Mouse (Mus musculus) kidney, embryonic 14.5 days (tissue): ENCODE data around the gene Pacs2. TPM values are rescaled to one million over a fixed set of nuclear protein-coding genes. Genes with fewer than 3 reads are reported as not detected.
A peak's percentile ranks its signal among the peaks of the same experiment; 100 is the strongest.

Experiments used
- ATAC-seq: fragments of 200-750 bp; cut with Nextera tagmentation; 2 replicates; pipeline ENCODE4 v1.8.0; 2017; ENCODE audit warnings: moderate number of reproducible peaks, mild to moderate bottlenecking, moderate TSS enrichment, moderate library complexity; ENCODE audit not compliant: low FRiP score, low TSS enrichment
- H3K27ac ChIP-seq: fragments of 300-500 bp; sonication (generic); 2 replicates; pipeline ENCODE4 v1.5.1; 2014; ENCODE audit warnings: low read depth, mild to moderate bottlenecking, low read length, moderate library complexity, mixed read lengths
- H3K27me3 ChIP-seq: fragments of 300-500 bp; sonication (generic); 2 replicates; pipeline ENCODE4 v1.6.1; 2014; ENCODE audit warnings: mild to moderate bottlenecking, low read length; ENCODE audit not compliant: control insufficient read depth, insufficient read depth
- H3K36me3 ChIP-seq: fragments of 300-500 bp; sonication (generic); 2 replicates; pipeline ENCODE4 v1.6.1; 2014; ENCODE audit warnings: low read length, mixed read lengths; ENCODE audit not compliant: control insufficient read depth, insufficient read depth
- H3K4me1 ChIP-seq: fragments of 300-500 bp; sonication (generic); 2 replicates; pipeline ENCODE4 v1.6.1; 2014; ENCODE audit warnings: low read length, mixed read lengths; ENCODE audit not compliant: control insufficient read depth, insufficient read depth
- H3K4me2 ChIP-seq: fragments of 300-500 bp; sonication (generic); replicated peaks from 2 replicates; pipeline ENCODE4 v1.6.1; 2014; ENCODE audit warnings: low read depth, mild to moderate bottlenecking, low read length
- H3K4me3 ChIP-seq: fragments of 300-500 bp; sonication (generic); 2 replicates; pipeline ENCODE4 v1.5.1; 2014; ENCODE audit warnings: mild to moderate bottlenecking, low read length
- H3K9ac ChIP-seq: fragments of 300-500 bp; sonication (generic); 2 replicates; pipeline ENCODE4 v1.6.1; 2014; ENCODE audit warnings: low read depth, mild to moderate bottlenecking, low read length, moderate library complexity
- H3K9me3 ChIP-seq: fragments of 300-500 bp; sonication (generic); 2 replicates; pipeline ENCODE4 v1.6.1; 2016; ENCODE audit warnings: low read length; ENCODE audit not compliant: control insufficient read depth
- WGBS: fragments of 180-500 bp; shearing (Covaris S2); extraction: QIAGEN DNeasy Blood & Tissue Kit; methylation state at CpG from one replicate; pipeline ENCODE4 v1.1.7; 2014; 5-methylcytosine and 5-hydroxymethylcytosine counted together
- polyA plus RNA-seq: library from polyadenylated mRNA; unstranded; fragments of >200 nt; fragmentation: Nextera tagmentation; extraction: Ambion mirVana; gene quantifications from 2 replicates; pipeline ENCODE4 v1.2.1, GENCODE M21; 2014

Pacs2 gene
- polyA plus RNA-seq, 1 experiment from 2014 or later: 14.6 TPM

- no peak overlapping the region for H3K9ac ChIP-seq
- no peak overlapping the region for H3K4me3 ChIP-seq
- no peak for ATAC-seq
- no peak overlapping the region for H3K4me2 ChIP-seq
- no peaks in the 10 kb centered on the region for H3K9me3 ChIP-seq
- no peaks in the 10 kb centered on the region for H3K4me1 ChIP-seq
- WGBS: 86% methylated on average over 9 of the region's 9 CpGs
- H3K27me3 ChIP-seq: no peaks in the 10 kb centered on the region
- no peak overlapping the region for H3K27ac ChIP-seq
- H3K36me3 ChIP-seq: peaks cover 65% of the 10 kb centered on the region
Observed at GRCm38 (mm10) chr12:113061606-113062005, 47.3 kb downstream of the Pacs2 start.

GRCm38 (mm10) chr12:113062201-113062600 is 47.9 kb downstream of the Pacs2 start:
- Histone ChIP-seq H3K36me3 (peaks cover 62% of the 10 kb centered on the region), H3K27me3 (no peaks in the 10 kb centered on the region), H3K4me3 (no peak overlapping the region), H3K9ac (no peak overlapping the region), H3K27ac (no peak overlapping the region), H3K4me1 (no peaks in the 10 kb centered on the region), H3K4me2 (no peak overlapping the region), H3K9me3 (no peaks in the 10 kb centered on the region)
- WGBS: 87% methylated on average over 10 of the region's 10 CpGs
- no peak for ATAC-seq

GRCm38 (mm10) chr12:113063700-113064099 is 49.4 kb downstream of the Pacs2 start:
- Histone ChIP-seq H3K27ac (no peak overlapping the region), H3K27me3 (no peaks in the 10 kb centered on the region), H3K9ac (no peak overlapping the region), H3K4me3 (no peak overlapping the region), H3K4me2 (no peak overlapping the region), H3K36me3 (peaks cover 61% of the 10 kb centered on the region), H3K4me1 (no peaks in the 10 kb centered on the region), H3K9me3 (no peaks in the 10 kb centered on the region)
- 94% methylated on average over 7 of the region's 7 CpGs for WGBS
- ATAC-seq: no peak

GRCm38 (mm10) chr12:113068002-113068401 is 53.7 kb downstream of the Pacs2 start:
- Histone ChIP-seq H3K36me3 (peaks cover 46% of the 10 kb centered on the region), H3K4me2 (no peak overlapping the region), H3K9ac (no peak overlapping the region), H3K9me3 (no peaks in the 10 kb centered on the region), H3K4me1 (no peaks in the 10 kb centered on the region), H3K4me3 (no peak overlapping the region), H3K27me3 (no peaks in the 10 kb centered on the region), H3K27ac (no peak overlapping the region)
- no peak for ATAC-seq
- WGBS: 90% methylated on average over 7 of the region's 7 CpGs

GRCm38 (mm10) chr12:113069389-113069788 is 55.1 kb downstream of the Pacs2 start:
- no peak for ATAC-seq
- no peaks in the 10 kb centered on the region for H3K9me3 ChIP-seq
- no peaks in the 10 kb centered on the region for H3K27me3 ChIP-seq
- WGBS: 95% methylated on average over 6 of the region's 6 CpGs
- no peak overlapping the region for H3K9ac ChIP-seq
- no peak overlapping the region for H3K4me2 ChIP-seq
- H3K4me3 ChIP-seq: no peak overlapping the region
- no peak overlapping the region for H3K27ac ChIP-seq
- H3K36me3 ChIP-seq: peaks cover 39% of the 10 kb centered on the region
- H3K4me1 ChIP-seq: peaks cover 7% of the 10 kb centered on the region

GRCm38 (mm10) chr12:113071321-113071720 is 57.0 kb downstream of the Pacs2 start:
- Histone ChIP-seq H3K4me2 (no peak overlapping the region), H3K4me3 (no peak overlapping the region), H3K9me3 (no peaks in the 10 kb centered on the region), H3K36me3 (peaks cover 37% of the 10 kb centered on the region), H3K9ac (no peak overlapping the region), H3K4me1 (peaks cover 17% of the 10 kb centered on the region), H3K27me3 (no peaks in the 10 kb centered on the region), H3K27ac (no peak overlapping the region)
- ATAC-seq: no peak
- WGBS: 84% methylated on average over 6 of the region's 6 CpGs

GRCm38 (mm10) chr12:113071827-113072226 is 57.5 kb downstream of the Pacs2 start:
- H3K4me2 ChIP-seq: no peak overlapping the region
- H3K27ac ChIP-seq: no peak overlapping the region
- no peak overlapping the region for H3K4me3 ChIP-seq
- H3K27me3 ChIP-seq: no peaks in the 10 kb centered on the region
- ATAC-seq: no peak
- peaks cover 33% of the 10 kb centered on the region for H3K36me3 ChIP-seq
- WGBS: 79% methylated on average over 6 of the region's 6 CpGs
- H3K9ac ChIP-seq: no peak overlapping the region
- peaks cover 17% of the 10 kb centered on the region for H3K4me1 ChIP-seq
- no peaks in the 10 kb centered on the region for H3K9me3 ChIP-seq

GRCm38 (mm10) chr12:113073420-113074328 is 59.4 kb downstream of the Pacs2 start:
- H3K27me3 ChIP-seq: no peaks in the 10 kb centered on the region
- WGBS: 9% methylated on average over 15 of the region's 15 CpGs
- peak overlapping the region; percentile 95 for H3K4me2 ChIP-seq
- no peaks in the 10 kb centered on the region for H3K9me3 ChIP-seq
- peak overlapping the region; percentile 88 for H3K27ac ChIP-seq
- H3K36me3 ChIP-seq: peaks cover 25% of the 10 kb centered on the region
- H3K4me3 ChIP-seq: peak overlapping the region; percentile 50
- peak; percentile 26 for ATAC-seq
- peaks cover 17% of the 10 kb centered on the region for H3K4me1 ChIP-seq
- H3K9ac ChIP-seq: peak overlapping the region; percentile 67

GRCm38 (mm10) chr12:113074329-113075062 is 60.2 kb downstream of the Pacs2 start, which contains the start of gene Tex22:
Gene Tex22, plus strand, starts transcription at chr12:113074502.
- Histone ChIP-seq H3K36me3 (peaks cover 18% of the 10 kb centered on the region), H3K9me3 (no peaks in the 10 kb centered on the region), H3K27me3 (no peaks in the 10 kb centered on the region), H3K4me2 (peak within 1 kb of the TSS; percentile 95), H3K4me3 (peak within 1 kb of the TSS; percentile 50), H3K4me1 (peaks cover 17% of the 10 kb centered on the region), H3K27ac (peak within 1 kb of the TSS; percentile 88), H3K9ac (peak within 1 kb of the TSS; percentile 67)
- peak; percentile 94 for ATAC-seq
- 3% methylated on average over 32 of the region's 32 CpGs for WGBS
